Mouse (Mus musculus) thymus, postnatal 14 days (tissue): ENCODE measurements at regions not wholly inside any gene's neighbourhood (a gene's known extent, or its start where the extent isn't known, plus 50 kb on each side); places are given as distances from the start of the nearest gene placed in this dataset.

ENCODE experiments used
- DNase-seq: peaks from one replicate; pipeline ENCODE4 v3.0.0; 2021

DNA sequence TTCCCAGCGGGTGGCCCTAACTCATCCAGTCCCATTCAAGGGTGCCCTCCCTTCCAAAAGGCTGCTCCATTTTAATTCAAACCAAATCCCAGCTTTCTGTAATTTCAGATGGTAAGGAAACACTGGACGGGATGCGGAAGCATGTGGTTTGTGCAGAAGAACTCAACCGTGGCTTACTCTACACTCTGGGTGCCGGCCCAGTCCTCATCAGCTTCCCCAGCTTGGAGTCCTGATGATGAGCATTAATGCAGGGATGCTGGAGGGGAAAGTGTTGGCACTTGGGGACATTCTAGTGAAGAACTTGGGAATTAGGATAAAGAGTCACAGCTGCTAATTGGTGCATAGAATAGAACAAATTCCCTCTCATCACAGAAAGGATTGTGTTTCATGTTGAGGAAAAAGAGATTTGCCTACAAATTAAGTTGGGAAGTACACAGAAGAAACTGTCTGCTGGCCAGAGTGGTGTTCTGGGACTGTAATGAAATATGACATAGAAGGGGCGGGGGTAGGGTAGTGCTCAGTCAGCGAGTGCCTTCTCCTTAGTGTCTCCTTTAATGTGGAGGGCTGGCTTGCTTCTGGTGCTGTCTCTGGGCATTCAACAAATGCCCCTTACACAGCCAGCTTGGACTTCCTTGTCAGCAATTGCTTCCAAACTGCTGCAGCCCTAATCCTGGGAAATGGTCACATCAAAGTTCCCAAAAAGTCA, 285.0 kb upstream of the Bmper start:
- no peak for DNase-seq

DNA sequence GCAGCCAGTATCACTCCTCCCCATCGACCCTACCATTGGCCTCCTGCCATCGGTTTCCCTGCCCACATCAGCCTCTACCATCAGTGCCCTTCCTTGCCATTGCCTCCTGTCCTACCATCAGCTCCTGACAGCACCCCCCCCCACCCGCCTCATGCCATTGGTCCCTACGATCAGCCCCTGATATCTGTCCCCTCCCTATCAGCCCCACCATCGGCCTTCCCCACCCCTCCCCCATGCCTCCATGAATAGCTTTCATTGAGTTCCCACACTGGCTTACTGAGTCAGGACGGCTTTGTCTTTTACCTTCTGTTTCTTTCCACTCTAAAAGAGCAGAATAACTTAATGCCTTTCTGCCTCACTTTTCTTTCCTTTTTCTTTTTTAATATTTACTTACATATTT, 277.9 kb upstream of the Bmper start:
- DNase-seq = no peak

DNA sequence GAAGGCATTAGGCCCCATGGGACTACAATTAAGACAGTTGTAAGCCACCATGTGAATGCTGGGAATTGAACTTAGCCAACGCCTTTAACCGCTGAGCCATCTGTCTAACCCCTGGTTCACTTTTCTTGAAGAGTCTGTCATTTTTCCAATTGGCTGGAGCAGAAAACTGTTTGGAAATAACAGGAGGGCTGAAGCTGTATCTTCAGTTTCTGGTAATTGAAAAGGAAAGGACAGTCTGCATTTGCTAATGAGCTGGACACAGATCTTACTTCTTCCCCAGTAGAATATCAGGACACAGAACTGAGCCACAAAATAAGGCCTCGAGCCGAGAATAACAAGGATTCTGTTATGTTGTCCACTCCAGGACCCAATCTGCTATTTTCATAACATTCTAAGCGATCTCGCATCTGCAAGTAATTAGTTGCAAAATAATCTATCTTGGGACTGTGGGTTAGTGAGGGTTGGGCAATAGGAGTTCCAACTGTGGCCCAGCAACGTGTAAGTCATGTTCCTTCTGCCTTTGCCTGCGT, 277.4 kb upstream of the Bmper start:
- no peak for DNase-seq

DNA sequence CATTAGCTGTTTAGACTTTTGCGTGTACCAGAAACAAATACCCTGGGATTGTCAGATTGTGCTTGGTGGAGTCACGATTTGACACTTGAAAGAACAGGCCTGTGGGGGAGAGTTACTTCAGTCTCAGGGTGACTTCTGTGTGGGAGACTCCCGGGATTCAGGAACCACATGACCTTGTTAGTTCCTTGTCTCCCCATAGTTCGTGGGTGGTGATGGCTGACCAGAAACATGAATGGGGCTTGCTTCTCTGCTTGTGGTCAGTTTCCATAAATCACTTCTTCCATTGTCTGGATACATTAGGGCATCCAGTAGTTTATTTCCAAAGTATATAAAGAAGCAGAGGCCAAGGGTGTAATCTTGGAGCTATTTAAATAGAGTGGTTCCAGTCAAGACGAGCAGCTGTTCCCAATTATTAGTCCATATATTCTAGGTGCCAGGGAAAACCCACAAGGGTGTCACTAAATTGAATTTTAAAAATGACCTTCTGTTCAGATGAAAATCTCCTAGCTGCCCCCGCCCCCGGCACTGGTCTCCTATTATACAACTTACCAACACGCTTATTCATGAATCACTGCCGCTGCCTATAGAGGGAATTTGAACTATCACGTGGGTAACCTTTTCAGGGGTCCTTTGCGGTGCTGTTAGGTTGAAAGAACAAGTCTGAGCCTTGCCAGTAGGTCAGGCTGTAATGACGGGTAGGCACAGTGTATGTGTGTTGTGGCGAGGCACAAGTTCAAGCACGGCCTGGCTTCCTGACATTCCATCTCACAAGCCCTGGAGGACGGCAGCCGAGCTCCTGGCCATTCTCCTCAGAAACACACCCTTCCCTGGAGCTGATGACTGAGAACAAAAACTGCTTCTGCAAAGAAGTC, 270.1 kb upstream of the Bmper start:
- no peak for DNase-seq

DNA sequence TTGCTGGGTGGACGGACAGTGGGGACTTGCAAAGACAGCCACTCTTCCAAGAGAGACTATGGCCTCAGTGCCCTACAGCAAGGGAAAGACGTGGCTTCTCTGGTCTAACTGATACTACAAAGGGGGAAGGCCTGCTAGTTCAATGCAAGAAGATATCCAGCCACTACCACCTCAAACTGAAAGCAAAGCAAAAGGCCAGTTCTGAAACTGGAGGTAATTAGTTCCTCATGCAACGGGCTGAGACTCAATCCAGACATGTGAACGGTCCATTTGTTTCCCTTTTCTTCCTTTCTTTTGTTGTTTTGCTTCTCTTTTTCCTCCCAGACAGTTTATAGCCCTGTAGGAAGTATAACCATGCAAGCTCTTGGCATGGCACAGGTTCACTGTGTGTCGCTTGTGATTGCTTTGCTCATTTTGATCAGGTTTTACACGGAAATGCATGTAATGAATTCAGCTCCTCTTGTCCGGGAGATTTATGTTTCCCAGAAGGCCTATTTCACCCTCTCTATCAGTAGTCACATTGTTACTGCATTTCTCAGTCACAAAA, 260.5 kb upstream of the Bmper start:
- DNase-seq = no peak

DNA sequence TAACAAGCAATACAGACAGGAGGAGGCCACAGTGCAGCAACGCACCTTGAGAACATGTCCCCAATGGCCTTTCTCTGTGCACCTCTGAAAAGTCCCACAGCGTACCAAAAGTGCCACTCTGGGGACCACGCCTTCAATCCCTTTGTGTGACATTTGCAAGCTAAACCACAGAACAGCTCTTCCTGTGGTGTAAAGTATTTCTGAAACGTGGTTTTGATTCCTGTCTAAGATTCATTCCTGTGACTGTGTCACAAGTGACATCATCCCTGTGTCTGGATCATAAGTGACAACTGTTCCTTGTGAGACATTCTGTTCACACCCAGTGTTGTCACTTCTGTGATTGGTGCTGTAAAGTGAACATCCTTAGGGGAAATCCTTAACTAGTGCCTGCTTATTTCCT, 251.6 kb upstream of the Bmper start:
- DNase-seq = no peak

DNA sequence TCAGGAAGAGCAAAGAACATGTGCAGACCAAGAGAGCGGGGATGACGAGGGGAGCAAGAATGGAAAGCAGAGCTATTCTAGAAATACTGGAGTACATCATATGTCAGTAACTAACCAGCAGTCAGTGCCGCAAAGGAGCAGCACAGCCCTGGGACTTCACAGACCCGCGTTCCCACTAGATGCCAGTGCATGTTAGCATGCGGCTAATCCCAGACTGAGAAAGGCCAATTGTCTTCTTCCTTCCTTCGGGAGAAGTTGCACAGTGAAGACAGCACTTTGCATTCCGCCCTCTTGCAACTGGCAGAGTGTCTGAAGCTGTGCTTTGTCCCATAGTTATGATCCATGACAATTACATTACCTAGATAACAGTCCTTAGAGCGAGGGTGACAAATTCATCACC, 246.1 kb upstream of the Bmper start:
- DNase-seq = no peak

DNA sequence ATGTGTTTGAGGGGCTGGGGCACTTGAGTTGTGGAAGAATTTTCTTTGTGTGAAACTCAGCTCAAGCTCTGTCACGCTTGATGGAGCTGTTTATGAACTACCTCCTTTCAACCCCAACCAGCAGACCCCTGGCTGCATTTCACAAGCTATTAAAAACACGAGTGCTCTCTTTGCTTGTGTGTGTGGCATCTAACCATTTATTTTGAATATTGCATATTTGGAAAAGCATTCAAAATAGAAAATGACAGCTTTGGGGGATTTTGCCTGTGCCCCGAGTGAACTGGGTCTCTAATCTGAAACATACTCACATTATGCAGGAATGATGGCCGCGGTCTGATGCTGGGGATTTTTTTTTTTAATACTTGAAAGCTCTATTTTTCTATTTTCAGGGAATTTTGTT, 243.2 kb upstream of the Bmper start:
- no peak for DNase-seq

DNA sequence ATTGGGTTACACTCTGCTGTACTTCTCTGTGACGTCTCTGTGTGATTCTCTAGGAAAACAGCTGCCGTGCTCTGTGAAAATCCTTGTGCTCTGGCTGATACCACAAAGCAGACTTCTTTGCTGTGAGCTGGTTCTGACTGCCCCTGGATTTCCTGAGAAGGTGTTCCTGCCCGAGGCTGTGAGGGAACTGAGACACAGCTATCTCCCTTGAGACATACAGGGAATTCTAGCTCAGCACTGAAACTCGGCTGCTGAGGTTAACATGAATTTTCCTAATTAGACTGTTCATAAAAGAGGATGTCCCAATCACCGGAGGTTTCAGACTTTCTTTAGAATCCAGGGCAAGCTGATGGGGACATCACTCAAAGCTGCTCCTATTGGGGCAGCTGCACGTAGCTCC, 233.4 kb upstream of the Bmper start:
- no peak for DNase-seq

DNA sequence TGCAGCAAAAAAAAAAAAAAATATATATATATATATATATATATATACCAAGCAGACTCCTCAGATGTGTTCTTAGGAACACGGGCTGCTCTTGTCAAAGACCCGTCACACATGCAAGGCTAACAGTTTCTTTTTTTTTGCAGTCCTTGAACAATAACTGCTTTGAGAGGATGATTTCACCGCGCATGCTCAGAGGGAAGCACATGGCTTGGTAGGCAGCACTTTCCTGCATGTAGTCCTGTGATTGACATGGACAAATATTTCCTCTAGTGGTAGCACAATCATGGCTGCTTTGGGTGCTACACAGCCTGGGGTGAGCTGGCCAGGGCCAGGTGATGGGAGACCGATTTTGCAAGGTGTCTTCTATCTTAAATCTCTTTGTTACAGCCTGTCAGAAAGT, 229.3 kb upstream of the Bmper start:
- DNase-seq = no peak

DNA sequence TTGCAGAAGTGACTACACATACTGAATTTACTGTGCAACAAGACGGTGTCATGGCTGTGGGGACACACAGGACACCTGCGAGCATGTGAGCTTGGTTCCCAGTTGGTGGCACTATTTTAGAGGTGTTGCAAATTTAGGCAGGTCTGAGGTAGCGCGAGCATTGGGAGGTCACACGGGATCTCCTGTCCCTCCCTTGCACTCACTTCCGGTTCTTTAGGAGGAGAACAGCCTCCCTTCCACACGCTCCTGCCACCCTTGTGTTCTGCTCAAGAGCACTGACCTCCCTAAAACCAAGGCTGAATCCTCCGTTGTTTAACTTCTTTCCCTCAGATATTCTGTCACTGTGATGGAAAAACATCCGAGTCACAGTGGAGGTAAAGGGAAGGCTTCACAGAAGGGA, 227.3 kb upstream of the Bmper start:
- no peak for DNase-seq

DNA sequence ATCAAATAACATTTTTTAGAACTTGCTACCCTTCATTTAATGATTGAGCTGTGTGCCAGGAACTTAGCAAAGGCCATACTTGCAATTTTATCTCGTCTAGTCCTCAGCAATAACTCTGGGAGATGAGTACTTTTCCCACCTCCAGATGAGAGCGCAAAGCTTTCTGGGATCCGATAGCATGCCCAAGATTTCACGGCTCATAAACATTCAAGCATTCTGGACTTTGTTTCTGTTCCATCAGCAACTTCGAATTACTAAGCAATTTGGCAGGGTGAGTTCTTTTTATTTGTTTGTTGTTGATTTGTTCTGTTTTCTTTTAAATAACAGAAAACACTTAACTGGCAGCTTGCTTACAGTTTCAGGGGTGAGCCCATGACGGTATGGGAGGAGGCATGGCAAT, 224.6 kb upstream of the Bmper start:
- no peak for DNase-seq

DNA sequence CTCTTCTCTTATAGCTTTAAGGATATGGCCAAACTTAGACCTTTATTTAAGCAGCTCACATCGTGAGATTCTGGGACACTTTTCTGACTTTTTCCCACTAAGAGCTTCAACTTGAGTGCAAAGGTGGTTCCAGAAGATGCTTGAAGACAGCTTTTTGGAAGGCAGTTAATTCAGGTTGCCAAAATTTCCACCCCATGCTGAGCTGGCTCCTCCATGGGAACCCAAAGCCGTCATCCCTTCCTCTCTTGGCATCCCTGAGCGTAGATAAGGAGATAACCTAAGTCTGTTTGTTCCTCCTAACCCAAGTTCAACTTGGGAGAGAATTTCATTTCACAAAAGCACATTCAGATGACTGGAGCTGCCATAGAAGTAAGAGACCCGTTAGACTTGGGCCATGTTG, 223.7 kb upstream of the Bmper start:
- no peak for DNase-seq

DNA sequence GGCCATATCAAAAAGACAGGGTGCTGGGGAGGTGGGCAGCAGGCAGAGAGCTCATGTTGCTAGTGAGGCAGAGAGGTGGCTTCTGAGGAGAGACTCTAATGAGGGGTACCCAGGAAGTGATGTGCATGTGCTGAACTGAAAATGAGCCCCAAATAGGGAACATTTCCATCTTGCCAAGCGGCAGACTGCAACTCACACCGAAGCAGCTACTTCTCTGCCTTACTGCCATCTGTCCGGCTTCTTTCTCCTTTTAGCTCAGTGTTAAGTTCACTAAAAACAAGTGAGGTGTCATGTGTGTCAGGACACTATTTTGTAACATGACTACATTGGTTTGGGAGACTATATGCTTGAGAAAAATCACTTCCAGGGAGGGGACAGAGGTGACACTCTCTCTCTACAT, 222.7 kb upstream of the Bmper start:
- no peak for DNase-seq

DNA sequence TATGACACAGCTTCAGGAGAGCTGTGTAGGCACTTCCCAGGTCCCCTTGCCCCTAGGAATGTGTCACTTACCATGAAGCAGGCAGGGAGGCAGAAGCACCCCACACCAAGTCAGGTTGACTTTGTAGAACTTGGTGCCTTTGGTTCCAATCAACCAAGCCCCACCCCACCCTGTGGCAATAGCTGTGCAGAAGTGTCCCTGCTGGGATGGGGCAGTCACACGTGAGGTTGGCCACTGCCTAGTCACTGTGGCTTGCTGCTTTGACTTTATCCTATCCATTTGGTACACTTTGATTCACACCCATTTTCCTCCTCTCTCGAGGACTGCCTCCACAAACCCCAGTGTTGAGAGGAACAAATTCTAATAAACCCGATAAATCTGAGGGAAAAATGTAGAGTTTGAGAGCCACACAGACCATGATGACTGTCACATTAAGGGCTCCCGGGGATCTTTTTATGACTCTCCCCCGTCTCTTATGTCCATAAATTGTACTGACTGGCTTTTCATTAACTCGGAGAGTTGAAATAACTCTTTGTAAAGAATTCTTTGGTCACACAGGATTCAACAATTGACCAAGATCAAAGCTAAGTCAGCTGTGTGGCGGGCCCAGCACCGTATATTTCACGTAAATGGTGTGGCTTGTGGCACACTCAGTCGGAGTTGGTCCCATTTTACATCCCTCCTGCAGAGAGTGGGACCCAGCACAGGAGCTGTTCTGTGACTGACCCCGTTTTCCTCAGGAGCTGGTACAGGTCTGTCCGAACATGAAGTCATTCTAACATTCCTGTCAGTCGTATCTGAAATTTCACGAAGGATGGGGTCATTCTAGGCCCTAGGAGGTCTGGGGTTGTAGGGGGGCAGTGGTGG, 219.4 kb upstream of the Bmper start:
- no peak for DNase-seq

DNA sequence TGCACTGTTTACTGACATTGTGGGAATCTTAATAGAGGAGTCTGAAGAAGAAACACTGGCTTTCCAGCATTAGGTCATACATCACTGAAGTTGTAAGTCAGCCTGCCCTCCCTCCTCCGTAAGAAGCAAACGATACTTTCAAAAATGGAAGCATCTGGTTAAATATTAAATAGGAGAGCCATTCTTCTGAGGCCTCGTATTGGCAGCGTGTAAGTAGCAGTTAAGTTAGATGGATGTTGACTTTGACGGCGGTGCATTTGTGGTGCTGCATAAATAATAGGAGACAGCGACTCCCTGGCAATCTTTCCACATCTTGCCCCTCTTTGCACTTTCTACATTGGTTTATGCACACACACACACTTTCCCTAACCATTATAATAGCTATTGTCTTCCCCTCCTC, 217.9 kb upstream of the Bmper start:
- DNase-seq = no peak

DNA sequence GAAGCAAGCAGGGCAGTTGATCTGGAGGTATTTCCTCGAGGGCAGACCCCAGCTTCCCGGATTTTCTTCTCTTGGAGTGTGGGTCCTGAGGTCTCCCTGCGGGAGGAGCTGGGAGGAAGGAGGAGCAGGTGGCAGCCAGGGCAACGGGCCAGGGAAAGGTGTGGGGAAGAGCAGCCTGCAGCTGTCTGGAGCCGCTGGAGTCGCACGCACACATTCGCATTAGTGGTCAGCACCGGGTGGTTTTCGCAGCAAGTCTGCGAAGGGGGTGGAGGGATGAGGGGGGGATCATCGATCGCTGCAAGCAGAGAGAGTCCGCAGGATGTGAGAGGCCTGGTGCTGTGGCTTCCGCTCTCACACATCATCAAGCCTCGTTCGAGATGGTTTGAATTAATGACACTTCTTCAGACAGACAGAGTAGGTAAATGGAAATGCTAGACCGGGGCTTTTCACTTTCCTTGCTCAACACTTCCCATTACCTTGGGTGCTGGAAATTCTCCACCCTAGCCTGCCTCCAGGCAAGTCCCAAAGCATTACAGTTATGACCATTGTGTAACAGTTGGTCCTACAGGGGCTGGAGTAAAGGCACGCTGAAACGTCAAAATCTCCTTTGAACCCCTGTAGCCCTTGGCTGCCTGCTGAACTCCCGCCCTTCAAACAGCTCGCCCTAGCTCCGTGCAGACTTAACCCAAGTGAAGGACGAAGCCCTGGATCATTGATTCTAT, 213.3 kb upstream of the Bmper start:
- no peak for DNase-seq

DNA sequence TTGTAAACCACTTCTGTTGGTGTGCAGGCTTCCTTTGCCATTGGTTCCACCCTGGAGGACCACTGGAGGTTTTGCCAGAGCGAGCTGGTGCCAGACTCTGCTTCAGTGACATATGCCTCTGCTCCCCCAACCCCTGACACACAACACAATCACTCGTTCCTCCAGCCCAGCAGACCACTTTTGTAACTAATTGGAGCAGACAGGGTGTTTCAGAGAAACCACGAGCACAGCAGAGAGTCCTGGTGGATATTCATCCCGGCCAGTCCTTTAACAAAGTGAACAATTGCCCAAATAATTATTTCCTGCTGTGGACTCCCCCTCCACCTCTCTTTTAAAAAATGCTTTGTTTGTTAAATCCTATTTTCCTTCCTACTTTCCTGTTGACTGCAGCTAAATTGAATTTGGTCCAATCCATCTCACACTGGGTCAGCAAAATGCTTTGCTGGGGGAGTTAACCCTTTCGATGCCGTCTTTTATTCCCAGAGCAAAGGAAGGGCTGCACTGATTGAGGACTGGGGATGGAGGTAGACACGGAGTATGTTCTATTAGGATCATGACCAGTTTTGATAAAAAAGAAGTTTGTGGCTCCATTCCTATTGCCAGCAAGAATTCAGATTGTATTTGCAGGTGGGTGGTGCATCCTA, 211.4 kb upstream of the Bmper start:
- no peak for DNase-seq

DNA sequence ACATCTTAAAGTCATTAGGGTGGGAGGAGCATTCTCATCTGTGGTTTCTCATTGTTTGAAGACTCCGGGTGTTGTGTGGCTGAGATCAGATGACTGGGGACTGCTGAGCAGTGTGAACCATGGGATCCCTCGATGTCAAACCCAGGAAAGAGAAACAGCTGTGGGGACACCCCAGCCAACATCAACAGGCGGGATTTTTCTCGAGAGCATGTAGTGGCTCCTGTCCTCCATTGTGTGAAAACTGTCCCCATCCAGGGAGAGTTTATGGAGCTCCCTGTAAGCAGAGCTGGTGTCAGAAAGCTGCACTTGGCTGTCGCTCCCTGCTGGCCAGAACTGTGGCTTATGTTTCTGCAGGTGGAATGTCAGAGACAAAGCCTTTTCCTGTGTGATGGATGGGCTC, 210.7 kb upstream of the Bmper start:
- no peak for DNase-seq

DNA sequence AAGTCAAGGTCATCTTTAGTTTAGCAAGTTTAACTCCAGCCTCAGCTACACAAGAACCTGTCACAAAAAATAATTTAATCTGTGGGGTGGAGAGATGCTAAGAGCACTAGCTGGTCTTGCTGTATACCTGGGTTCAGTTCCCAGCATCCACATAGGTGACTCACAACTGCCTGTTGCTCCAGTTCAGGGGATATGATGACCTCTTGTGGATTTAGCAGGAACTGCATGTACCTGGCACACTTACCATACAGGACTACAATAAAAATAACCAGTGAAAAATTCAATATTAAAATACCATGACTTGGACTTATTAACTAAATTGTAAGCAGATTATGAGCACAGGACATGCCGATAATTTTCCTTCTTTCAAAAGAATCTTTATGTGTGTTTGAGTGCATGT, 206.1 kb upstream of the Bmper start:
- no peak for DNase-seq

DNA sequence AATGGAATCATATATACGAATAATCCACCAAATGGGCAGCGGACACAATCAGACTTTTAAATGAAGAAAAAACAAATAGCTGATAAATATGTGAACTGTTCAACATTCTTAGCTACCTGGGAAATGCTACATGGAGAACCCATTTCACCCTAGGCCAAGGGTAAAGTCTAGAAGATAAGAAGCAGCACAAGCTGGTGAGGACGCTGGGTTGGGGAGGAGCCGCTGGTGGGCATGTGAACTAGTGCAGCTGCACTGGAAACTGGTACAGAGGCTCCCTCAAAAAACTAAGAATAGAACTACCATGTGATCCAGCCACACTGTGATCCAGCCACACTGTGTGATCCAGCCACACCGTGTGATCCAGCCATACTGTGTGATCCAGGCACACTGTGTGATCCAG, 198.8 kb upstream of the Bmper start:
- no peak for DNase-seq

DNA sequence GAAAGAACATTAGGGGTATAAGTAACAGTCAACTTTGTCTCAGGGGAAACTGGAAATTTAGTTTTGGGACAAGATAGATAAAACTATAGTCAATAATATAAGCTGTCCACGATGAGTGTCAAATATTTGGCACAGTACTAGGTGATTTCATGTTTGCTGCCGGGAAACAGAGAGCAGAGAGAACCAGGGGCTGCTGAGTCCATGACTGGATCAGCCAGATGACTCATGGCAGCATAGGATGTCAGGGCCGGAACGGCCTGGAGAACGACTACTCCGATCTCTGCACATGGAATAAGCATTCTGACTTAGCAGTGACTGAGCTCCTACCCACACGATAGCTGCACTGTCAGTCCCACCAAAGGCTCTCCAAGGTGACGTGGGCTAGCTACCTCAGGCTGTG, 197.6 kb upstream of the Bmper start:
- no peak for DNase-seq
